Mouse (Mus musculus): ENCODE results near the gene Fgfr4.
A peak's percentile ranks its signal among the peaks of the same experiment; 100 is the strongest.

Fgfr4 gene

DNA sequence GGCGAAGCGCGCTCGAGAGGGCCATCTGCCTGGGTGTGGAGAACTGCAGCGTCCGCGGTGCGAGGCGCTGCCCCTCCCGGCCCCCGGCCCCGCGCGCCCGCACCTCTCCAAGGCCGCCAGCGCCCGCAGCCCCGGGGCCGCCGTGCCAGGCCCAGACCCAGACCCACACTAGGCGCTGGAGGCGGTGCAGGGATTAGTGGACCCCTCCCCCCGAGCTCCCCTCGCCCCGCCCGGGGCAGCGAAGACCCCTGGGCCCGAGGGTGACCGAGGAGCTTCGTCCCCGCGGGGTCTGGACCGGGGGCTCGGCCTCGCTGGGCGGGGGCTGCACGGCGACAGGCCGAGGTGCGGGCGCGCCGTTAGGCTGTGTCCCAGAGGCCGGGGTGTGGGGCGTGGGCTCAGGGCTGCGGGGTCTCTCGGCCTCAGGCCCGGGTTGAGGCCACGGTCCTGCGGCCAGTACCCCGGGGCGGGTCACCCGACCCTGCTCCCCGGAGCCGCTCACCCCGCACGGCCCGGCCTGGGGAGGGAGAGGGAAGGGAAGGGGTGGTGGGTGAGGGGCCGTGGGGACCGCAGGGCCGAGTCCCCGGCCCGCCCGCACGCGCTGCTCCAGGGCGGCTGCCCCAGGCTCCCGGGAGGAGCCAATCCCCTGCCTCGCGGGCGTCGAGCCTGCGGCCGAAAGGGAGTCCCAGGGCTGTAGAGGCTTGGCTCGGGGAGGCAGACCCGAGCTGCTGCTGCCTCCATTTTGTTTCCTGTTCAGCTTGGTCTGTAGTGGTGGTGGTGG lies 57.9 kb downstream of the Fgfr4 start:
- DNase-seq (ENCODE audit: low spot score) = peak; percentile 81

DNA sequence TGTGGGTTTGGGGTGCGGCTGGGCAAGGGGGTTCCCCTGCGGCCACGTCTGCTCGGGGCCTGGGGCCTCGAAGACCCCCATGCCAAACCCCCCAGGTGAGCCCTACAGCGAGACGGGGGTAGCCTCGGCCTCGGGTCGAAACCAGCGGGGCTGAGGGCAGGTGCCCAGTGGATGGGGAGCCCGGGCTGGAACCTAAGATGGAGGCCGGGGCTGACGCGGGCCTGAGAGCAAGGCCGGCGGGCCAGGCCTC lies 58.5 kb downstream of the Fgfr4 start:
- no peak for DNase-seq (ENCODE audit: low spot score)

DNA sequence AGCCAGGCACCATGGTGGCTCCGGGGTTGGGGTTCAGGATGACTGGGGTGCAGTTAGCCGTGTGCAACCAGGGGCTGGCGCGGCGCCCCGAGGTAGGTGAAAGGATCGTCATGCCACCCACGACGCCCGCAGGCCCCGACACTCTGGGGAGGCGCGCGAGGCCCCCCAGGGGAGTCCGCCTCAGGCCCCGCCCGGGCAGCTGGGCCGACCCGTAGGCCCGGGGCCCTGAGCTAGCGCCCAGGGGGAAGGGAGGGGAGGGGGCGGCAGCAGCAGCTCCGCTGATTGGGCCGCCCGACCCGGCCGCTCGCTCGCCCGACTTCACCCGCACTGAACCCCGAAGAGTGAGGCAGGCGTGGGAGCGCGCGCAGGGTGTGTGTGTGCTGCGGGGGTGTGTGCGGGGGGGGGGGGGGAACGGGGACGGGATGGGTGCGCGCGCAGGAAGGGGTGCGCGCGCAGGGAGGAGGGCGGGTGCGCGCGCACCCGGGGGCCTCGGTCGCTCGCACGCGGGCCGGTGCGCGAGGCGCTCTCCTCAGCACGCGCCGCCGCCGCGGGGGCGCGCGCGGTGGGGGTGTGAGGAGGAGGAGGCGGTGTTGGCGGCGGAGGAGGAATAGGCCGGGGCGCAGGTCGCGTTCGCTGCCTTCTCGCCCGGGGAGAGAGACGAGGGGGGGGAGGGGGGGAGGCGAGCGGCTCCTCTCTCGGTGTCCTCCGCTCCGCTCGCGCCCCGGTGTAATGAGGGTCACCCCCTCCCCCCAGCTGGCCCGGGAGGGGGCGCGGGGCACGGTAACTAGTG lies 59.0 kb downstream of the Fgfr4 start:
- peak; percentile 93 for DNase-seq (ENCODE audit: low spot score)

DNA sequence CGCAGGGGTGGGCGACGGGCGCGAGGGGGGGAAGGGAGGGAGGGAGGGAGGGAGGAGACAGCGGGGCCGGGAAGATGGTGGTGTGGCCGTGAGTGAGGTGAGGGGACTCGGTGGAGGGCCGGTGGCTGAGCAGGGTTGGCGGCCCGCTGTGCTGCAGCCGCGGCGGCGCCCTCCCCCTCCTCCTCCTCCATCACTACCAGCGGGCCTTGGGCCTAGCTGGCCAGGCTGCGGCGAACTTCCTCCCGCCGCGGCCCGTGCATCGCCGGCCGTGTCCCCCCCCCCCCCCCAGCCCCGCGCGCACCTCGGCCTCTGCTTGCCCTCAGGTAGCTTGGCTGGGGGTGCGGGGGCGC lies 59.5 kb downstream of the Fgfr4 start:
- peak; percentile 82 for DNase-seq (ENCODE audit: low spot score)

DNA sequence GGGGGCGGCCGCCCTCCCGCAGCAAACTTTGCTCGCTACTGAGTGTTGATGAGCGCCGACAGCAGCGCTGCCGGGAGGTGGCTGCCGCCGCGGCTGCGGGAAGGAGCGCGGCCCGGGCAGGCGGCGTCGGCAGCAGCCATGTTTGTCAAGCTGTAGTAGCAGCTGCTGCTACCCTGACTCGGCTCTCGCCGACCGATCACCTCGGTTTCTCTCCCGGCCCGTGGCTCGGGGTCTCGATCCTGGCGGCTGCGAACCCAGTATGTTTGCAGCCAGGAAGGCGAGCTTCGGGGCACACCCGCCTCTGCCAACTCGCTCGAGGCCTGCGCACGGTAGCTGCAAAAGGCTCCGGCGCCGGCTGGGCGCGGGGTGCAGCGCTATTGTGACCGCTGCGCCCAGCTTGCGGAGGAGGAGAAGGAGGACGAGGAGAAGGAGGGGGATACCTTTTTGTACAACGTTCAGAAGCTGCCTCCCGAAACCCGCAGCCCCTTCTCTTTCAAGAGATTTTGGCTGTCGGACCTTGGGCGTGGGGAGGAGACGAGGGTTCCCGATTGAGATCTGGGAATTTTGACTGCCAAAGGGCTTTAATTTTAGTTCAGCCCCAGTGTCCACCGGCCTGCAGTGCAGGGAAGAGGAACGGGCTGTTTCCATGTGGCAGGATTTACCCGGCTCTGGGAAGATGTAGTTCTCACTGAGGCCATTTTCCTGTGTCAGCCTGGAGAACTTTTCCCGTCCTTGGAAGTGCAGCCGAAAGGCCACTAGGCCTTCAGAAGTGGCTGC lies 60.1 kb downstream of the Fgfr4 start:
- DNase-seq (ENCODE audit: low spot score) = peak; percentile 79

DNA sequence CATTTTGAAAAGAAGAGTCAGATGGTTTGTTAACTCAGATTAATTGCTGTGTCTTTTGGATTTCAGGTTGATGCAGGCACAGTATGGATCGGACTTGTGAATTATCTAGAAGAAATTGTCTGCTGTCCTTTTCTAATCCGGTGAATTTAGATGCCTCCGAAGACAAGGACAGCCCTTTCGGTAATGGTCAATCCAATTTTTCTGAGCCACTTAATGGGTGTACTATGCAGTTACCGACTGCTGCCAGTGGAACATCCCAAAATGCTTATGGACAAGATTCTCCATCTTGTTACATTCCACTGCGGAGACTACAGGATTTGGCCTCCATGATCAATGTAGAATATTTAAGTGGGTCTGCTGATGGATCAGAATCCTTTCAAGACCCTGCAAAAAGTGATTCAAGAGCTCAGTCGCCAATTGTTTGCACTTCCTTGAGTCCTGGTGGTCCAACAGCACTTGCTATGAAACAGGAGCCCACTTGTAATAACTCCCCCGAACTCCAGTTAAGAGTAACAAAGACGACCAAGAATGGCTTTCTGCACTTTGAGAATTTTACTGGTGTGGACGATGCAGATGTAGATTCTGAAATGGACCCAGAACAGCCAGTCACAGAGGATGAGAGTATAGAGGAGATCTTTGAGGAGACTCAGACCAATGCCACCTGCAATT lies 60.8 kb downstream of the Fgfr4 start:
- no peak for DNase-seq (ENCODE audit: low spot score)
